Mouse (Mus musculus): ENCODE results near the gene Pdlim3. TPM values are rescaled to one million over a fixed set of nuclear protein-coding genes. Genes with fewer than 3 reads are reported as not detected.

Pdlim3 gene
- polyA plus RNA-seq, 1 experiment from 2014 or later: 9.0 TPM

DNA sequence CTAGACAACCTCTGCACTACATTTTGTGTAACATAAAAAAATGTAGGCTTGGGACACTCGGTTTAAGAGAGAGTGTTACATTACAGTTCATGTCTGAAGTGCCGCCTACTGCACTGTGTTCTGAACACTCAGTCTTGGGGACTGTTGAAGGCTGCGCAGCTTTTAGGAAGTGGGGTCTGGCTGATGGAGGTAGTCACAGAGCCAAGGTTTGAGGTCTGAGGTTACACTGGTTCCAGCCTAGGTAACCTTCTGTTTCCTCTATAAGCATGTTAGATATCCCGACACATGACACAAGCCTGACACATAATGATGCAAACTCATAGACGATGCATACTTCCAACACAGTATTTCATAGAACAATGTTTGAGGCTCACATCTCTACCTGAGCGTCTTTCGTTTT lies 4.5 kb downstream of the Pdlim3 start:
- no peak for DNase-seq (ENCODE audit: low spot score)
- Histone ChIP-seq H3K9ac (ENCODE audit: low read length) (no peak overlapping the region), H3K27me3 (replicated peaks; ENCODE audit: control insufficient read depth, insufficient read depth, low read length) (no peaks in the 10 kb centered on the region), H3K36me3 (ENCODE audit: control insufficient read depth, insufficient read depth, low read length) (no peaks in the 10 kb centered on the region), H3K9me3 (replicated peaks; ENCODE audit: control insufficient read depth, low read length) (no peaks in the 10 kb centered on the region), H3K4me2 (ENCODE audit: low read length) (no peak overlapping the region), H3K4me3 (ENCODE audit: low read depth, low read length) (no peak overlapping the region), H3K4me1 (ENCODE audit: control insufficient read depth, insufficient read depth, low read length) (peaks cover 9% of the 10 kb centered on the region), H3K27ac (ENCODE audit: low read depth, low read length) (no peak overlapping the region)
- WGBS: 96% methylated on average over 7 of the region's 7 CpGs
- no peak for ATAC-seq

DNA sequence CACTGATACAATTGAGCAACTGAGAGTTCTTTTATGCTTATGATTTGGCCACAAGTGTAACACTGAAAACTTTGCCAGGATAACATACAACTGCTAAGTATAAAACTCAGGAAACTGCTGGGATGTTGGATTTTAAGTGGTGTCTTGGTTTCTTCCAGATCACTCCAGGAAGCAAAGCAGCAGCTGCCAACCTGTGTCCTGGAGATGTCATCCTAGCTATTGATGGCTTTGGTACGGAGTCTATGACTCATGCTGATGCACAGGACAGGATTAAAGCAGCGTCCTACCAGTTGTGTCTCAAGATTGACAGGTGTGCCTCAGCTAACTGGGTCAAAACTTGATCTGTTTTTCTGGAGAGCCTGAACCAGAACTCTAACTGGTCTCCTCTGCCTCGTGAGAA lies 11.3 kb downstream of the Pdlim3 start:
- no peak overlapping the region for H3K27ac ChIP-seq (ENCODE audit: low read depth, low read length)
- no peak overlapping the region for H3K9ac ChIP-seq (ENCODE audit: low read length)
- 88% methylated on average over 3 of the region's 3 CpGs for WGBS
- H3K4me3 ChIP-seq (ENCODE audit: low read depth, low read length): no peak overlapping the region
- H3K27me3 ChIP-seq (replicated peaks; ENCODE audit: control insufficient read depth, insufficient read depth, low read length): no peaks in the 10 kb centered on the region
- no peaks in the 10 kb centered on the region for H3K9me3 ChIP-seq (replicated peaks; ENCODE audit: control insufficient read depth, low read length)
- H3K36me3 ChIP-seq (ENCODE audit: control insufficient read depth, insufficient read depth, low read length): no peaks in the 10 kb centered on the region
- DNase-seq (ENCODE audit: low spot score): no peak
- H3K4me2 ChIP-seq (ENCODE audit: low read length): no peak overlapping the region
- H3K4me1 ChIP-seq (ENCODE audit: control insufficient read depth, insufficient read depth, low read length): no peaks in the 10 kb centered on the region
- ATAC-seq: no peak

DNA sequence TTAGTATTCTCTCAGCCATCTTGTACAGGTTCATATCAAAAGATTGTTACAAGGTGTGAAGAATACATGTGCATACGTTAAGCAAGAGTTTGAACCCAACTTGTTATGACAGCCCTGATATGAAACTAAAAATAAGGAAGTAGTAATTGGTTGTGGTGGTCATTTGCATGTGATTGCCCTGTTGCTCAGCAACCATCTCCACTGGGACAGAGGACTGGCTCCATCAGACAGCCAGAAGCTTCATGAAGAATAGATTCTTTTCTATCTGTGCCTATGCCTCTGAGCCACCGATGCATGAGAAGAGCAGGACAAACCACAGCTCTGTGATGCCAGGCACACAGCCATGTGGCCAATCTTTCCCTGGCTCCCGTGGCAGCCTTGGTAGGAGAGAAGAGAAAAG lies 14.5 kb downstream of the Pdlim3 start:
- Histone ChIP-seq H3K9ac (ENCODE audit: low read length) (no peak overlapping the region), H3K27me3 (replicated peaks; ENCODE audit: control insufficient read depth, insufficient read depth, low read length) (no peaks in the 10 kb centered on the region), H3K27ac (ENCODE audit: low read depth, low read length) (no peak overlapping the region), H3K4me1 (ENCODE audit: control insufficient read depth, insufficient read depth, low read length) (no peaks in the 10 kb centered on the region), H3K9me3 (replicated peaks; ENCODE audit: control insufficient read depth, low read length) (no peaks in the 10 kb centered on the region), H3K4me2 (ENCODE audit: low read length) (no peak overlapping the region), H3K4me3 (ENCODE audit: low read depth, low read length) (no peak overlapping the region), H3K36me3 (ENCODE audit: control insufficient read depth, insufficient read depth, low read length) (no peaks in the 10 kb centered on the region)
- DNase-seq (ENCODE audit: low spot score): no peak
- no peak for ATAC-seq
- WGBS: 63% methylated on average over 3 of the region's 3 CpGs

DNA sequence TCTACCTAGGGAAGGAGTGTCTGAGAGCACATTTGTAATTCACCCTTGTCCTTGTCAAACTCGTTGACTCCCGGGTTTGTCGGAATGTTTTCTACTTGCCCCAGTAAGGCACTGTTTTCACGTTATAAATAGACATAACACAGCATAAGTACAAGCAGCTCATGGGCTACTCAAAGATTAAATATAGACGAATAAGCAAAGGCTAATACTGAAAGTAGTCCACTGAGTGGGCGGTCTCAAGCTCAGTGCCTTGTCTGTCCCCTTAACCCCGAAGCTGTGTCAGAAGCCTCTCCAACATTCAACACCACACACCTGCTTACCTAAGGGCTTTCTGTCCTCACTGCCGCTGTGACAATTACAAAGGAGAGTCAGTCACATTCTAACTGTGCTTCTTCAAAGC lies 16.4 kb downstream of the Pdlim3 start:
- DNase-seq (ENCODE audit: low spot score) (no peak), ATAC-seq (no peak)
- no peak overlapping the region for H3K9ac ChIP-seq (ENCODE audit: low read length)
- H3K27ac ChIP-seq (ENCODE audit: low read depth, low read length): no peak overlapping the region
- no peak overlapping the region for H3K4me3 ChIP-seq (ENCODE audit: low read depth, low read length)
- WGBS: 77% methylated on average over 8 of the region's 8 CpGs
- no peaks in the 10 kb centered on the region for H3K27me3 ChIP-seq (replicated peaks; ENCODE audit: control insufficient read depth, insufficient read depth, low read length)
- 0 out of 2 replicates have a peak, but pooled peaks cover 4% of the 10 kb centered on the region for H3K4me1 ChIP-seq (ENCODE audit: control insufficient read depth, insufficient read depth, low read length)
- no peaks in the 10 kb centered on the region for H3K36me3 ChIP-seq (ENCODE audit: control insufficient read depth, insufficient read depth, low read length)
- no peaks in the 10 kb centered on the region for H3K9me3 ChIP-seq (replicated peaks; ENCODE audit: control insufficient read depth, low read length)
- no peak overlapping the region for H3K4me2 ChIP-seq (ENCODE audit: low read length)

DNA sequence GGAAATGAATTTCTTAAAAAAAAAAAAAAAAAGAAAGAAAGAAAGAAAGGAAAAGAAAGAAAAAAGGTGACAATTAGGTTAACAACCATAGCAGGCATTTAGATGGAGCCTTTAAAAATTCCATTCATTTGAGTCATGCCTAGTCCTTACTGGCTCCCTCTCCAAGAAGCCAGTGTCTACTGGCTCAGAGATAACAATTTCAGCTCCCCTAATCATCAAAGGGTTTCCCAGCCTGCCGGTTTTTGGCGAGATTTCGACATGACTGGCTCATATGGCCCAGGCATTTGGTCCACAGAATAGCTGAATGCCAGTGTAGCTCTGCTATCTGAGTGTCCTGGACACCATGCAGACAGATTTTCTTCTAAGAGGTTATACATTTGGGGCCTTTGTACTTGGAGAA lies 18.4 kb downstream of the Pdlim3 start:
- no peaks in the 10 kb centered on the region for H3K36me3 ChIP-seq (ENCODE audit: control insufficient read depth, insufficient read depth, low read length)
- no peak overlapping the region for H3K4me3 ChIP-seq (ENCODE audit: low read depth, low read length)
- no peak overlapping the region for H3K4me2 ChIP-seq (ENCODE audit: low read length)
- no peaks in the 10 kb centered on the region for H3K9me3 ChIP-seq (replicated peaks; ENCODE audit: control insufficient read depth, low read length)
- DNase-seq (ENCODE audit: low spot score) (peak; percentile 46), ATAC-seq (no peak; the same call in 1 of the 2 replicates)
- H3K9ac ChIP-seq (ENCODE audit: low read length): no peak overlapping the region
- H3K4me1 ChIP-seq (ENCODE audit: control insufficient read depth, insufficient read depth, low read length): peaks cover 4% of the 10 kb centered on the region; the same call in 1 of the 2 replicates
- WGBS: 33% methylated on average over 3 of the region's 3 CpGs
- H3K27ac ChIP-seq (ENCODE audit: low read depth, low read length): no peak overlapping the region
- H3K27me3 ChIP-seq (replicated peaks; ENCODE audit: control insufficient read depth, insufficient read depth, low read length): no peaks in the 10 kb centered on the region

DNA sequence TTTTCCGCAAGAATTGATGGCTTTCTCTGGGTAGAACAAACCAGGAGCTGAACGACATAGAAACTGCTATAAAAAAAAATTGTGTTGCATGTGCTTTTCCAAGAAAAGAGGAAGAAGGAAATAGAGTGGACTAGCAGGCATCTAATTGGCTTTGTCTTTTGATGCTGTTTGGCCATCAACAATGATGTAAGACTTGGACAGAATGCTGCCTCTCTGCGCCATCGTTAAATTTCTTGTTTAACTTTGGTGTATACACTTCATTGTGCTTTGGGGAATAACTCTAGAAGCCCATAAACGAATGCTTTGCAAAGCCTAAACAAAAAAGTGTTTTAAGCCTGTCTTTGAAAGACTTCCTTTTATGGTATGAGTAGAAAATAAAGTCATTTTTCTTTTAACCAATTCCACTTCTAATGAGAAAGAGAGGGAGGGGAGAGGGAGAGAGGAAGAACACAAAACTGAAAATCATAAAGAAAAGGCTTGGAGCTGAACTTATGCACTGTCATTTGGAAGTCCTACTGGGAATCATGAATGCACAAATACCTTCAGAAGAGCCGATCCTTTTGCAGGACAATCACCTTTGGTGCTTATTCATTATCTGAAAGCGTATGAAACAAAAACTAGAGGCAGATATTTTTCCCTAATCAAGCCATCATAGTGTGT lies 20.5 kb downstream of the Pdlim3 start:
- WGBS: 9% methylated on average over 7 of the region's 7 CpGs
- DNase-seq (ENCODE audit: low spot score) (peak; percentile 77), ATAC-seq (peak; percentile 68)
- Histone ChIP-seq H3K9me3 (replicated peaks; ENCODE audit: control insufficient read depth, low read length) (no peaks in the 10 kb centered on the region), H3K27ac (ENCODE audit: low read depth, low read length) (no peak overlapping the region), H3K9ac (ENCODE audit: low read length) (no peak overlapping the region), H3K4me3 (ENCODE audit: low read depth, low read length) (no peak overlapping the region), H3K36me3 (ENCODE audit: control insufficient read depth, insufficient read depth, low read length) (no peaks in the 10 kb centered on the region), H3K27me3 (replicated peaks; ENCODE audit: control insufficient read depth, insufficient read depth, low read length) (no peaks in the 10 kb centered on the region), H3K4me1 (ENCODE audit: control insufficient read depth, insufficient read depth, low read length) (peaks cover 7% of the 10 kb centered on the region; the same call in 1 of the 2 replicates), H3K4me2 (ENCODE audit: low read length) (no peak overlapping the region)

DNA sequence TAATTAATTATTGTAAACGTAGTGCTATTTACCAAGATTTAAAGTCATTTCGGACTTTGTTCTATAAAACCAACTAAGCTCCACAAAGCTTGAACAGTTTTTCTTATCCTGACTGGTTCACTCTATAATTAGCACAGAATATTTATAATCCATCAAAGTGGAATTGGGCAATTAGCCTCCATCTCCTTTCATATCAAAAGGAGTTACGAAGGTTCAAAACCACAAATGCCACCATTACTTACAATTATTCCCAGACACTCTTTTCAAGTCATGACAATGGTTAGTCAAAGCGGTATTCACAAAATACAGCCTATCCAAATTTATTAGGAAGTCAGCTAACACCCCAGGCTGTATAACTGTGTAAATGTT lies 21.0 kb downstream of the Pdlim3 start:
- H3K9ac ChIP-seq (ENCODE audit: low read length): no peak overlapping the region
- H3K27ac ChIP-seq (ENCODE audit: low read depth, low read length): no peak overlapping the region
- DNase-seq (ENCODE audit: low spot score) (peak; percentile 49), ATAC-seq (peak; percentile 43; the same call in 1 of the 2 replicates)
- no peaks in the 10 kb centered on the region for H3K27me3 ChIP-seq (replicated peaks; ENCODE audit: control insufficient read depth, insufficient read depth, low read length)
- WGBS: 11% methylated on average over 4 of the region's 4 CpGs
- no peak overlapping the region for H3K4me2 ChIP-seq (ENCODE audit: low read length)
- no peaks in the 10 kb centered on the region for H3K36me3 ChIP-seq (ENCODE audit: control insufficient read depth, insufficient read depth, low read length)
- H3K4me3 ChIP-seq (ENCODE audit: low read depth, low read length): no peak overlapping the region
- H3K4me1 ChIP-seq (ENCODE audit: control insufficient read depth, insufficient read depth, low read length): peaks cover 7% of the 10 kb centered on the region; the same call in 1 of the 2 replicates
- H3K9me3 ChIP-seq (replicated peaks; ENCODE audit: control insufficient read depth, low read length): no peaks in the 10 kb centered on the region

DNA sequence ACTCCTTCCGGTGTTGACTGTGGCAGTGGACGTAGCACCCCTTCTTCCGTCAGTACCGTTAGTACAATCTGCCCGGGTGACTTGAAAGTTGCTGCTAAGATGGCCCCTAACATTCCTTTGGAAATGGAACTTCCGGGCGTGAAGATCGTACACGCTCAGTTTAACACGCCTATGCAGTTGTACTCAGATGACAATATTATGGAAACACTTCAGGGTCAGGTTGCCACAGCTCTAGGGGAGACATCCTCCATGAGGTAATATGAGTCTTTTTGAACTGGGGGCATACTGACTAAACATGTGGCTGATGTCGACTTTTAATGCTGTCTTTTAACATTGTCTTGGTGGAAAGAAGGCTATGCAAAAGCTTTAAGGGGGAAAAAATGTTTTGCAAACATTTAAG lies 28.4 kb downstream of the Pdlim3 start:
- no peaks in the 10 kb centered on the region for H3K27me3 ChIP-seq (replicated peaks; ENCODE audit: control insufficient read depth, insufficient read depth, low read length)
- H3K4me3 ChIP-seq (ENCODE audit: low read depth, low read length): no peak overlapping the region
- H3K9me3 ChIP-seq (replicated peaks; ENCODE audit: control insufficient read depth, low read length): no peaks in the 10 kb centered on the region
- ATAC-seq (no peak), DNase-seq (ENCODE audit: low spot score) (no peak)
- no peak overlapping the region for H3K27ac ChIP-seq (ENCODE audit: low read depth, low read length)
- H3K4me1 ChIP-seq (ENCODE audit: control insufficient read depth, insufficient read depth, low read length): peaks cover 2% of the 10 kb centered on the region; the same call in 1 of the 2 replicates
- H3K36me3 ChIP-seq (ENCODE audit: control insufficient read depth, insufficient read depth, low read length): no peaks in the 10 kb centered on the region
- 94% methylated on average over 11 of the region's 11 CpGs for WGBS
- no peak overlapping the region for H3K9ac ChIP-seq (ENCODE audit: low read length)
- no peak overlapping the region for H3K4me2 ChIP-seq (ENCODE audit: low read length)

DNA sequence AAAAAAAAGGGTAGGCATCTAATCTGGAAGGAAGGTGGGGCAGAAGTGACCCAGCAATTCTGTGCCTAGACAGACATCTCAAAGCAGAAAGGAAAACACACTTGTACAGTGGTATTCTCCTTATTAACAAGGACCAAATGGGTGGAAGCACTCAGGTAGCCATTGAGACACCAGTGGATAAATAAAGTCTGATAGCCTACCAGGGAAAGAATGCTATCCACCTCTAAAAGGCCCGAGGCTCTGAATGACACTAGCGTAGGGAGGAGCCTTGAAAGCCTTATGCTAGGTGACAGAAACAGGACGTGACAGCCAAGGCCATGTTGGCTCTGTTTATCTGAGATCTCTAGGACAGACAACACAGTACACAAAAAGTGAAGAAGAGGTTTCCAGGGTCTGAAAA lies 31.2 kb downstream of the Pdlim3 start:
- Histone ChIP-seq H3K4me1 (ENCODE audit: control insufficient read depth, insufficient read depth, low read length) (no peaks in the 10 kb centered on the region), H3K9ac (ENCODE audit: low read length) (no peak overlapping the region), H3K4me3 (ENCODE audit: low read depth, low read length) (no peak overlapping the region), H3K27ac (ENCODE audit: low read depth, low read length) (no peak overlapping the region), H3K4me2 (ENCODE audit: low read length) (no peak overlapping the region), H3K9me3 (replicated peaks; ENCODE audit: control insufficient read depth, low read length) (no peaks in the 10 kb centered on the region), H3K27me3 (replicated peaks; ENCODE audit: control insufficient read depth, insufficient read depth, low read length) (no peaks in the 10 kb centered on the region), H3K36me3 (ENCODE audit: control insufficient read depth, insufficient read depth, low read length) (no peaks in the 10 kb centered on the region)
- 88% methylated on average over 3 of the region's 3 CpGs for whole genome bisulfite sequencing
- no peak for ATAC-seq
- no peak for DNase-seq (ENCODE audit: low spot score)

Data from forebrain, embryonic 14.5 days (tissue).